Mouse (Mus musculus) forebrain, embryonic 10.5 days (tissue): ENCODE data around the gene Cpeb1. TPM values are rescaled to one million over a fixed set of nuclear protein-coding genes. Genes with fewer than 3 reads are reported as not detected.

Source experiments
- DNase-seq: peaks from one replicate; pipeline ENCODE4 v3.0.0-alpha.2; 2017; ENCODE audit warnings: low spot score; ENCODE audit errors: extremely low spot score
- H3K27ac ChIP-seq: fragments of 300-500 bp; sonication (generic); 2 replicates; pipeline ENCODE4 v1.5.1; 2016; ENCODE audit warnings: mild to moderate bottlenecking
- H3K27me3 ChIP-seq: fragments of 300-500 bp; sonication (generic); 2 replicates; pipeline ENCODE4 v1.6.1; 2016; ENCODE audit warnings: mild to moderate bottlenecking; ENCODE audit not compliant: poor library complexity, severe bottlenecking
- H3K36me3 ChIP-seq: fragments of 300-500 bp; sonication (generic); replicated peaks from 2 replicates; pipeline ENCODE4 v1.6.1; 2016; ENCODE audit warnings: mild to moderate bottlenecking, moderate library complexity
- H3K4me1 ChIP-seq: fragments of 300-500 bp; sonication (generic); 2 replicates; pipeline ENCODE4 v1.6.1; 2016
- H3K4me3 ChIP-seq: fragments of 300-500 bp; sonication (generic); 2 replicates; pipeline ENCODE4 v1.5.1; 2016; ENCODE audit warnings: mild to moderate bottlenecking, moderate library complexity
- H3K9me3 ChIP-seq: fragments of 300-500 bp; sonication (generic); 2 replicates; pipeline ENCODE4 v1.6.1; 2016; ENCODE audit warnings: mild to moderate bottlenecking, moderate library complexity
- WGBS: fragments of 180-500 bp; shearing (Covaris S2); methylation state at CpG from one replicate; pipeline ENCODE4 v1.1.7; 2016; 5-methylcytosine and 5-hydroxymethylcytosine counted together
- polyA plus RNA-seq: library from polyadenylated mRNA; unstranded; fragments of >200 nt; fragmentation: Nextera tagmentation; extraction: Ambion mirVana; gene quantifications from 2 replicates; pipeline ENCODE4 v1.2.1, GENCODE M21; 2016

Cpeb1 gene
- polyA plus RNA-seq, 1 experiment from 2014 or later, result 0.86 TPM

GRCm38 (mm10) chr7:81309247-81309646 is 146.0 kb downstream of the Cpeb1 start:
- no peaks in the 10 kb centered on the region for H3K9me3 ChIP-seq
- WGBS, result 94% methylated on average over 6 of the region's 6 CpGs
- H3K36me3 ChIP-seq, result no peaks in the 10 kb centered on the region
- H3K27ac ChIP-seq, result no peak overlapping the region
- DNase-seq, result no peak
- no peak overlapping the region for H3K4me3 ChIP-seq
- no peaks in the 10 kb centered on the region for H3K4me1 ChIP-seq
- H3K27me3 ChIP-seq, result no peaks in the 10 kb centered on the region

- Histone ChIP-seq H3K9me3 (no peaks in the 10 kb centered on the region), H3K4me1 (no peaks in the 10 kb centered on the region), H3K4me3 (no peak overlapping the region), H3K27me3 (no peaks in the 10 kb centered on the region), H3K36me3 (no peaks in the 10 kb centered on the region), H3K27ac (no peak overlapping the region)
- 80% methylated on average over 8 of the region's 8 CpGs for WGBS
- DNase-seq, result no peak
Measured at GRCm38 (mm10) chr7:81307735-81308134, 147.5 kb downstream of the Cpeb1 start.

GRCm38 (mm10) chr7:81304675-81305074 is 150.6 kb downstream of the Cpeb1 start:
- 93% methylated on average over 5 of the region's 5 CpGs for WGBS
- no peaks in the 10 kb centered on the region for H3K27me3 ChIP-seq
- no peak for DNase-seq

GRCm38 (mm10) chr7:81304100-81304499 is 151.2 kb downstream of the Cpeb1 start:
- WGBS, result 82% methylated on average over 5 of the region's 5 CpGs
- Histone ChIP-seq H3K4me3 (no peak overlapping the region), H3K27me3 (no peaks in the 10 kb centered on the region), H3K4me1 (peaks cover 17% of the 10 kb centered on the region), H3K36me3 (no peaks in the 10 kb centered on the region), H3K9me3 (no peaks in the 10 kb centered on the region), H3K27ac (no peak overlapping the region)
- no peak for DNase-seq

More at GRCm38 (mm10) chr7:81304675-81305074, 150.6 kb downstream of the Cpeb1 start:
- no peaks in the 10 kb centered on the region for H3K9me3 ChIP-seq
- no peak overlapping the region for H3K27ac ChIP-seq
- H3K4me3 ChIP-seq, result no peak overlapping the region
- peaks cover 17% of the 10 kb centered on the region for H3K4me1 ChIP-seq
- no peaks in the 10 kb centered on the region for H3K36me3 ChIP-seq

GRCm38 (mm10) chr7:81303682-81304081 is 151.6 kb downstream of the Cpeb1 start:
- H3K9me3 ChIP-seq, result no peaks in the 10 kb centered on the region
- no peaks in the 10 kb centered on the region for H3K36me3 ChIP-seq
- H3K27ac ChIP-seq, result no peak overlapping the region
- 95% methylated on average over 2 of the region's 2 CpGs for WGBS
- peaks cover 17% of the 10 kb centered on the region for H3K4me1 ChIP-seq
- DNase-seq, result no peak
- H3K4me3 ChIP-seq, result no peak overlapping the region
- H3K27me3 ChIP-seq, result no peaks in the 10 kb centered on the region

- no peak for DNase-seq
Measured at GRCm38 (mm10) chr7:81301323-81301722, 153.9 kb downstream of the Cpeb1 start.

GRCm38 (mm10) chr7:81298206-81298605 is 157.1 kb downstream of the Cpeb1 start:
- Histone ChIP-seq H3K27ac (no peak overlapping the region), H3K36me3 (no peaks in the 10 kb centered on the region), H3K9me3 (no peaks in the 10 kb centered on the region), H3K4me1 (peaks cover 17% of the 10 kb centered on the region), H3K4me3 (no peak overlapping the region), H3K27me3 (no peaks in the 10 kb centered on the region)
- 48% methylated on average over 6 of the region's 6 CpGs for WGBS
- DNase-seq, result no peak

More at GRCm38 (mm10) chr7:81301323-81301722, 153.9 kb downstream of the Cpeb1 start:
- Histone ChIP-seq H3K4me3 (no peak overlapping the region), H3K9me3 (no peaks in the 10 kb centered on the region), H3K36me3 (no peaks in the 10 kb centered on the region), H3K4me1 (peaks cover 17% of the 10 kb centered on the region), H3K27me3 (no peaks in the 10 kb centered on the region), H3K27ac (no peak overlapping the region)
- 53% methylated on average over 7 of the region's 7 CpGs for WGBS

Other genes with a start within 250 kb of the Cpeb1 start
- gene Pde8a, start 241.9 kb downstream of the Cpeb1 start, polyA plus RNA-seq, result 1.6 and 2.0 TPM in 2 replicates
- 1,233 and 1,243 TPM in 2 replicates for gene Rps17, start 110.2 kb downstream of the Cpeb1 start, polyA plus RNA-seq
- 8.4 and 11.6 TPM in 2 replicates for gene Ap3b2, start 38.5 kb upstream of the Cpeb1 start, polyA plus RNA-seq
- 0.27 and 0.50 TPM in 2 replicates for gene BC048679, start 42.8 kb upstream of the Cpeb1 start, polyA plus RNA-seq
- gene Fsd2, start 111.5 kb upstream of the Cpeb1 start, polyA plus RNA-seq, result 0.05 TPM in 2 replicates
- gene Whamm, start 115.8 kb upstream of the Cpeb1 start, polyA plus RNA-seq, result 1.8 and 3.0 TPM in 2 replicates